Mouse (Mus musculus): ENCODE measurements around the gene Scarf1. TPM values are rescaled to one million over a fixed set of nuclear protein-coding genes. Genes with fewer than 3 reads are reported as not detected.

Gene Scarf1
- polyA plus RNA-seq, 1 experiment from 2014 or later, result 7.1 TPM

DNA sequence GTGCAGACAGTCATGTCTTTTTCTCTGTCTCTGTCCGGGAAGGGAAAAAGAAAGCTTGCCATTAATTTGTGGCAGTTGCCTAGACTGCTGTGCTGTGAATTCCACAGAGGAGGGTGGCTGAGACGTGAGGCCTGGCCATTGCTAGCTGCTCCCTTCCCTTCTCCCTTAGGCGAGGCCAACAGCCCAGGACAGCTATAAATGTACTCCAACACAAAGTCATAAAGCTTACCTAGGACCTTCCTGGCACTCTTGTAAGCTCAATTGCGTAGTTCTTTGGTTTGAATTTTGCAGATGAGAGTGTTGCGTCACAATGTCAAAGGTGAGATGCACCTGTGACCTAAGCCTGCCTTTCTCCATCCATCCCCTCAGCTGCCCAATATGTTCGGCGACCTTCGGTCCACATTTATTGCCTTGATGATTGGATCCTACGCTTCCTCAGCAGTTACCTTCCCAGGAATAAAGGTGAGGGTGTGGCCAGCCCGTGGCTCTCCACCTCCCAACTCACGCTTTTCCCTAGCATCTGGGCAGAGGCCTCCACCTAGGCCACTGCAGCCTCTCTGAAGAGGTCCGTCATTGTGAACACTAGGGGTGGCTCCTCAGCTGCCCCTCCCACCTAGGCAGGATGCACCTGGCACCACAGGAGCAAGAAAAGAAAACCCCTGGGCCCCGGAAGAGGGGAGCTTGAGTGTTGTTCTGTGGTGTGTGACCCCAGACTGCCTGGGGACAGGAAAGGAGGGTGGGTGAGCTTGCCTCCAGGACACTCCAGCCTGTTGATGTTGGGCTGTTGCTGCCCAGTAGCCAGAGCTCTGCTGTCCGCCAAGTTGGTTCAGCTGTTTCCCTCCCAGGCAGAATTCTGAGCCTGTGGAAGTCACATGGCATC is 47.4 kb downstream of the Scarf1 start:
- H3K4me1 ChIP-seq, result no peaks in the 10 kb centered on the region
- H3K27ac ChIP-seq, result no peak overlapping the region
- H3K9ac ChIP-seq, result no peak overlapping the region
- WGBS, result 68% methylated on average over 14 of the region's 14 CpGs
- no peaks in the 10 kb centered on the region for H3K36me3 ChIP-seq
- no peak overlapping the region for H3K4me3 ChIP-seq
- no peaks in the 10 kb centered on the region for H3K9me3 ChIP-seq
- ATAC-seq (ENCODE audit: insufficient number of reproducible peaks, low FRiP score, low TSS enrichment, low read depth), result no peak
- no peaks in the 10 kb centered on the region for H3K27me3 ChIP-seq
- H3K4me2 ChIP-seq, result no peak overlapping the region

- Histone ChIP-seq H3K27me3 (no peaks in the 10 kb centered on the region), H3K9me3 (no peaks in the 10 kb centered on the region), H3K9ac (no peak overlapping the region), H3K36me3 (no peaks in the 10 kb centered on the region), H3K27ac (no peak overlapping the region), H3K4me1 (no peaks in the 10 kb centered on the region), H3K4me2 (no peak overlapping the region), H3K4me3 (no peak overlapping the region)
- 78% methylated on average over 5 of the region's 5 CpGs for WGBS
- ATAC-seq (ENCODE audit: insufficient number of reproducible peaks, low FRiP score, low TSS enrichment, low read depth), result no peak
Measured at GRCm38 (mm10) chr11:75561410-75561791, 48.1 kb downstream of the Scarf1 start.

GRCm38 (mm10) chr11:75562840-75563239 is 49.5 kb downstream of the Scarf1 start:
- Histone ChIP-seq H3K27ac (no peak overlapping the region), H3K27me3 (no peaks in the 10 kb centered on the region), H3K36me3 (no peaks in the 10 kb centered on the region), H3K9ac (no peak overlapping the region), H3K4me3 (no peak overlapping the region), H3K9me3 (no peaks in the 10 kb centered on the region), H3K4me1 (0 out of 2 replicates have a peak, but pooled peaks cover 2% of the 10 kb centered on the region), H3K4me2 (no peak overlapping the region)
- WGBS, result 81% methylated on average over 8 of the region's 8 CpGs
- no peak; the same call in 1 of the 2 replicates for ATAC-seq (ENCODE audit: insufficient number of reproducible peaks, low FRiP score, low TSS enrichment, low read depth)

DNA sequence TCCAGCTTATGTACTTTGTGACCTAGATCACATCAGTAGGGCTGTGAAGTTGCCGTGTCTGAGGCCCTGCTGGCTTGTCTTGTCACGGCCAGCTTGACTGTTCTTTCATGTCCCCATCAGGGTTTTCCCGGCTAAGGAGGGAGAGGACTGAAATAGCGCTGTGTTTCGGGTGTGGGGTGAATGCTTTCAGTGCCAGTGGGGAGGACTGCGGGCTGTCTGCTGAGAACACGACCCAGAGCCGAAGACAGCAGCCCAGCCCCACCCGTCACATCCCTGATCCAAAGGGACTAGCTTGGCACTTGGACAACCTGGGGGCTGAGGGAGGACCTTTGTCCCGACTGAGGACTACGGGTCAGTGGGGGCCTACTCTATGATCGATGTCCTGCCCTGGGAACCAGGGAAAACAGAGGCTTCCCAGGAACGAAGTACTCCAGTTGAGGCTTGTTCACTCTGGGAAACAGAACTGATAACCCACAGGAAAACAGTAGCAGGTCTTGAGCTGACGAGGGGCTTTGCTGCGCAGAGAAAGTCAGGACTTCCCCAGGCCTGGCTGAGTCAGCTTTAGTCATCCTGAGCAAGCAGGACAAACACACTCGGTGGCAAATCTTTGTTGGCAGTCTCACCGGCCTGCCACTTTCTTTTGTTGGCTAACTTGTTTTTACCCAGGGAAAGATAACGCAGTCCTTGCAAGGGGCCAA is 50.7 kb downstream of the Scarf1 start:
- H3K27ac ChIP-seq, result peak overlapping the region; percentile 17; the same call in 1 of the 2 replicates
- H3K9ac ChIP-seq, result no peak overlapping the region
- H3K36me3 ChIP-seq, result no peaks in the 10 kb centered on the region
- no peaks in the 10 kb centered on the region for H3K9me3 ChIP-seq
- H3K4me1 ChIP-seq, result 0 out of 2 replicates have a peak, but pooled peaks cover 2% of the 10 kb centered on the region
- no peaks in the 10 kb centered on the region for H3K27me3 ChIP-seq
- no peak overlapping the region for H3K4me3 ChIP-seq
- no peak for ATAC-seq (ENCODE audit: insufficient number of reproducible peaks, low FRiP score, low TSS enrichment, low read depth)
- WGBS, result 65% methylated on average over 18 of the region's 18 CpGs
- no peak overlapping the region for H3K4me2 ChIP-seq

- 81% methylated on average over 2 of the region's 2 CpGs for WGBS
- Histone ChIP-seq H3K4me3 (no peak overlapping the region), H3K4me1 (0 out of 2 replicates have a peak, but pooled peaks cover 3% of the 10 kb centered on the region), H3K27ac (no peak overlapping the region), H3K9me3 (no peaks in the 10 kb centered on the region), H3K9ac (no peak overlapping the region), H3K36me3 (no peaks in the 10 kb centered on the region), H3K27me3 (no peaks in the 10 kb centered on the region), H3K4me2 (no peak overlapping the region)
- ATAC-seq (ENCODE audit: insufficient number of reproducible peaks, low FRiP score, low TSS enrichment, low read depth), result no peak
Measured at GRCm38 (mm10) chr11:75565849-75566248, 52.5 kb downstream of the Scarf1 start.

DNA sequence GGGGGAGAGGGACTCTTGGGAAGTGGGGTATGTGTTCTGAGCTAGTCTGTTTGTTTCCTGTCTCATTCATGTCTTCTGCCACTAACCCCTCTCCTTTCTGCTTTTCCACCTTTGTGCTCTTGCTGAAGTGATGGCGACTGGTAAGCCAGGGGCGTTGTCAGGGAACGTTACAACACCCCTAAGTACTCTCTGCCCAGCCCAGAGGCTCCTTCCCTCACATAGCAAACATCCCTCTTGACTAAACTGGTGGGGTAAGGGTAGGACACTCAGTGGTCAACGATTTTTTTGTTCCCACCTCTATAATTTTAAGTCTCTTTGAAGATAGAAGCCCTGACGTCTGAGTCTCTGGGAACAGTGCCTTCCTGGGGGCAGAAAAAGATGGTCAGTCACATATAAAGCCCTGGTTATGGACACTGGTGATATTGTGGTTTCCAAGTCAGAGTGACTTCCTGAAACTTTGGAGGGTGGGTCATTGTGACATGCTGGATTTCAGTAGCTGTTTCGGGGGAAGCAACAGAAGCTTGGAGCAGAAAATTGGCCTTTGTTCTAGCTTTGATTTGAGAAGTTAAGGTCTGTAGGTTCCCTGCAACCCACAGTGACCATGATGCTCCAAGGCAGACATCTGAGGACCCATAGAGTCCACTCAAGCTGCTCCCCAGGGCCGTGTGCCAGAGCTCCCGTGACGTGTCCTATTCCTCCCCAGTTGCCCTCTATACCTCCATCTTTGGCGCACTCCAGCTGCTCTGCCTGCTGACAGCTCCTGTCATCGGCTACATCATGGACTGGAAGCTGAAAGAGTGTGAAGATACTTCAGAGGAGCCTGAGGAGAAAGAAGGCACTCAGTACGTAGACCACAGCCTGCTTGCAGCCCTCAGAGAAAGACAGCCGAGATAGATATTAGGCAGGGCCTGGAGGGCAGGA is 53.2 kb downstream of the Scarf1 start:
- H3K9ac ChIP-seq, result no peak overlapping the region

DNA sequence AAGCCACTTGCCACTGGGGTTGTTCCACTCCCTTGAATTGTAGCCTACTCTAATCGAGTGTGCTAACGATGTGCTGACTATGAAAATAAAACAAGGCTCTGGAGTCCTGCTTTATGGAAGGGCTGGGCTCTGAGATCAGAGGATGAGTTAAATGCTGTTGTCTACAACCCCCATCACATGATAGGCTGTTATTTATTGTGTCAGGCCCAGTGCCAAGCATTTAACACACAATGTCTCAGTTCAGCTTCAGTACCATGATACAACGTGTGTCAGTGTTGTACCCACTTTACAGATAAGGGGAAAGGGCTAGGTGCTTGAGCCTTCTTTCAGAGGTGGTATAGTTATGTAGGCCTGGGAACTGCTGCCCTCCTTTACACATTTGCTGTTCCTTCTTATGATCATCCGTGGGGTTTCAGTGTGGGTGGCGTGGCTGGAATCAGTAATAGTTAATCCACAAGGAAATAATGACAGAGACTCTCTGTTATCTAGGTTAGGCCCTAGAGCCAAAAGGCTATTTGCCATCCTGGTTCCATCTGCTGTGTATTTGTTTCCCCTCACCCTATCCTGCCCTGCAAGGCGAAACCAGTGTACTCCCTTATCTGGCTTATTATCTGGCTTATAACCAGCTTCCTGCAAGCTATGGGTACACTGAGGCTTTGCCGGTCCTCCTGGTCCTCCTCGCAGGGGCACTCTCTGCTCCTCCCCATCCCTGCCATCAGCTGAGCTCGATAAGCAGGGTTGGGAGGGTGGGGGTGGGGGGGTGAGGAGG is 54.2 kb downstream of the Scarf1 start:
- H3K9ac ChIP-seq, result no peak overlapping the region
- no peak overlapping the region for H3K4me2 ChIP-seq
- no peaks in the 10 kb centered on the region for H3K9me3 ChIP-seq
- no peaks in the 10 kb centered on the region for H3K27me3 ChIP-seq
- no peak overlapping the region for H3K4me3 ChIP-seq
- 52% methylated on average over 9 of the region's 9 CpGs for WGBS
- H3K27ac ChIP-seq, result no peak overlapping the region
- ATAC-seq (ENCODE audit: insufficient number of reproducible peaks, low FRiP score, low TSS enrichment, low read depth), result no peak
- no peaks in the 10 kb centered on the region for H3K36me3 ChIP-seq
- peaks cover 16% of the 10 kb centered on the region for H3K4me1 ChIP-seq

More for the DNA sequence above, 53.2 kb downstream of the Scarf1 start:
- H3K4me1 ChIP-seq, result peaks cover 7% of the 10 kb centered on the region
- H3K27me3 ChIP-seq, result no peaks in the 10 kb centered on the region
- H3K27ac ChIP-seq, result no peak overlapping the region
- WGBS, result 76% methylated on average over 13 of the region's 13 CpGs
- no peak overlapping the region for H3K4me3 ChIP-seq
- H3K4me2 ChIP-seq, result no peak overlapping the region
- H3K36me3 ChIP-seq, result no peaks in the 10 kb centered on the region
- no peaks in the 10 kb centered on the region for H3K9me3 ChIP-seq
- no peak for ATAC-seq (ENCODE audit: insufficient number of reproducible peaks, low FRiP score, low TSS enrichment, low read depth)

DNA sequence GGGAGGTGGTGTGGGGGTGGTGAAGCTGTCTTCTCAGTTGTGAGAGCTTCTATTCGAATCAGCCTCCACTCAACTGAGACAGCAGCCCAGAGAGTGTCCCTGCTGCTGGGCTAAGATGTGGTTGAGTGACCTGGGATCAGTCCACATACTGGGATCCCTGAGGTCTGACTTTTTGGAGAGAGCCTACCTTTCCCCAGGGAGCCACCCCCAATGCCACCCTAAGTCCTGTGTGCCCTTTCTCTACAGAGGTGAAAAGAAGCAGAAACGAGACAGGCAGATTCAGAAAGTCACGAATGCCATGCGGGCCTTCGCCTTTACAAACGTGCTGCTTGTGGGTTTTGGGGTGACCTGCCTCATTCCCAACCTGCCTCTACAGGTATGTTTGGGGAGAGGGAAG is 54.8 kb downstream of the Scarf1 start:
- 85% methylated on average over 6 of the region's 6 CpGs for WGBS

DNA sequence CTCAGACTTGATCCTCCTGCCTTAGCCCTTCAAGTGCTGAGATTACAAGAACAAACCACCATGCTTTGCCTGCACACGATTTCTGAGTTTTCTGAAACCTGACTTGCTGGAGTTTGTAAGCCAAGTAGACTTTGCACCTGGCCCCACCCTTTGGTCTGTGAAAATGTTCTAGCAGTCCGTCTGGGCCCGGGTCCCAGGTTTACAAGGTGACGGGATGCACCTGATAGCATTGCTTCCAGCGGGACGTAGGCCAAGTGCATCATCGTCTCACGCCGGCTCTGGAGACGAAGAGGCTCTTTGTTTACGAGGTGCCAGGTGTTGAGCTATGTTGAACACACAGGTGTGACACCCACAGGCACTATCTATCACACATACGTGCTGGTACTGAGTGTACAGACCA is 55.6 kb downstream of the Scarf1 start:
- Histone ChIP-seq H3K9ac (no peak overlapping the region), H3K27me3 (no peaks in the 10 kb centered on the region), H3K27ac (no peak overlapping the region), H3K4me1 (peaks cover 23% of the 10 kb centered on the region), H3K9me3 (no peaks in the 10 kb centered on the region), H3K36me3 (no peaks in the 10 kb centered on the region), H3K4me3 (no peak overlapping the region), H3K4me2 (no peak overlapping the region)
- ATAC-seq (ENCODE audit: insufficient number of reproducible peaks, low FRiP score, low TSS enrichment, low read depth), result no peak
- 84% methylated on average over 12 of the region's 12 CpGs for WGBS

More for the DNA sequence above, 54.8 kb downstream of the Scarf1 start:
- Histone ChIP-seq H3K4me3 (no peak overlapping the region), H3K4me2 (no peak overlapping the region), H3K9ac (no peak overlapping the region), H3K27ac (no peak overlapping the region), H3K36me3 (no peaks in the 10 kb centered on the region), H3K4me1 (peaks cover 21% of the 10 kb centered on the region), H3K9me3 (no peaks in the 10 kb centered on the region), H3K27me3 (no peaks in the 10 kb centered on the region)
- no peak for ATAC-seq (ENCODE audit: insufficient number of reproducible peaks, low FRiP score, low TSS enrichment, low read depth)

DNA sequence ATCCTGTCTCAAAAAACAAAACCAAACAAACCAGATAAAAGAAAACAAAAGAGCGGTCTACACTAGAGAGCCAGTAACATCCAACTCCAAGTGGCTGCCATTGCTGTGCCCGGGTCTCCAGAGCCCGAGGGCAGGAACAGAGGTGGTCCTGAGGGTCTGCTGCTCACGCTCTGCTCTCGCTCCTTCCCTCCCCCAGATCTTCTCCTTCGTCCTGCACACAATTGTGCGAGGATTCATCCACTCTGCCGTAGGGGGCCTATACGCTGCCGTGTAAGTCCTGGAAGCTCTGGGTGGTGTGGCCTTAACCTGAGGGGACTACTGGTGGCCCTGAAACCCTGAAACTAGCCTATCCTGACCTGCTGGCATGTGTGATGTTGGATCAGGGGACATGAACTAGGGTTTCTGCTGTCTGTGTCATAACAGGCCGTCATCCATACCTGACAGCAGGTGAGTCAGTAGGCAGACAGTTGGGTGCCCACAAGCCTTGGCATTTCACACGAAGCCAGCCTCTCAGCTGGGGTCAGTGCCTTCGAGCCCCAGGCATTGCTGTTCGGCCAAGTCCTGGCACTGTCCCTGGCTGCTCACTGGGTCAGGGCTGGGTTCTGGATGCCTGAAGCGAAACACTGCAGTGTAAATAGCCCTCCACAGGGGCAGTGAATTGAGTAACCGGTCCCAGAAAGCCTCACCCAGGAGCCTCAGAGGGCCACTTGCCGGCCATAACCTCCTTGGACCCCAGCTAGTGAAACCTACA is 57.2 kb downstream of the Scarf1 start:
- H3K27me3 ChIP-seq, result no peaks in the 10 kb centered on the region
- H3K9ac ChIP-seq, result no peak overlapping the region
- H3K27ac ChIP-seq, result no peak overlapping the region
- no peak for ATAC-seq (ENCODE audit: insufficient number of reproducible peaks, low FRiP score, low TSS enrichment, low read depth)
- H3K36me3 ChIP-seq, result no peaks in the 10 kb centered on the region
- no peak overlapping the region for H3K4me3 ChIP-seq
- no peak overlapping the region for H3K4me2 ChIP-seq
- WGBS, result 88% methylated on average over 17 of the region's 17 CpGs
- no peaks in the 10 kb centered on the region for H3K9me3 ChIP-seq
- peaks cover 23% of the 10 kb centered on the region for H3K4me1 ChIP-seq
